Mouse (Mus musculus) heart, embryonic 13.5 days (tissue): ENCODE data around the gene Olfr1373. TPM values are rescaled to one million over a fixed set of nuclear protein-coding genes. Genes with fewer than 3 reads are reported as not detected.
"Not testable (repeated sequence)": the region's sequence is repeated elsewhere in the genome, so short reads cannot be mapped to it uniquely, and the experiment has no call there.

Experiments
- ATAC-seq: fragments of 200-750 bp; cut with Nextera tagmentation; 2 replicates; pipeline ENCODE4 v1.8.0; 2017; ENCODE audit warnings: moderate TSS enrichment; ENCODE audit not compliant: insufficient number of reproducible peaks, low FRiP score, low TSS enrichment; ENCODE audit errors: extremely low read depth
- H3K27ac ChIP-seq: fragments of 300-500 bp; sonication (generic); replicated peaks from 2 replicates; pipeline ENCODE4 v1.5.1; 2015; ENCODE audit warnings: moderate library complexity, mild to moderate bottlenecking, inconsistent platforms
- H3K27me3 ChIP-seq: fragments of 300-500 bp; sonication (generic); replicated peaks from 2 replicates; pipeline ENCODE4 v1.6.1; 2015; ENCODE audit warnings: mild to moderate bottlenecking, inconsistent platforms
- H3K36me3 ChIP-seq: fragments of 300-500 bp; sonication (generic); 2 replicates; pipeline ENCODE4 v1.6.1; 2015; ENCODE audit warnings: mild to moderate bottlenecking, inconsistent platforms
- H3K4me1 ChIP-seq: fragments of 300-500 bp; sonication (generic); 2 replicates; pipeline ENCODE4 v1.6.1; 2015; ENCODE audit warnings: inconsistent platforms
- H3K4me2 ChIP-seq: fragments of 300-500 bp; sonication (generic); 2 replicates; pipeline ENCODE4 v1.6.1; 2015; ENCODE audit warnings: inconsistent platforms, mild to moderate bottlenecking, moderate library complexity
- H3K4me3 ChIP-seq: fragments of 300-500 bp; sonication (generic); 2 replicates; pipeline ENCODE4 v1.5.1; 2015; ENCODE audit warnings: moderate library complexity, mild to moderate bottlenecking, inconsistent platforms
- H3K9ac ChIP-seq: fragments of 300-500 bp; sonication (generic); 2 replicates; pipeline ENCODE4 v1.6.1; 2015; ENCODE audit warnings: inconsistent platforms, mild to moderate bottlenecking, moderate library complexity
- H3K9me3 ChIP-seq: fragments of 300-500 bp; sonication (generic); 2 replicates; pipeline ENCODE4 v1.6.1; 2016; ENCODE audit warnings: inconsistent platforms
- WGBS: fragments of 180-500 bp; shearing (Covaris S2); methylation state at CpG from one replicate; pipeline ENCODE4 v1.1.7; 2015; ENCODE audit warnings: mixed read lengths; 5-methylcytosine and 5-hydroxymethylcytosine counted together
- polyA plus RNA-seq: library from polyadenylated mRNA; unstranded; fragments of >200 nt; fragmentation: Nextera tagmentation; extraction: Ambion mirVana; gene quantifications from 2 replicates; pipeline ENCODE4 v1.2.1, GENCODE M21; 2015

Gene Olfr1373
- polyA plus RNA-seq, 1 experiment from 2014 or later: not detected

DNA sequence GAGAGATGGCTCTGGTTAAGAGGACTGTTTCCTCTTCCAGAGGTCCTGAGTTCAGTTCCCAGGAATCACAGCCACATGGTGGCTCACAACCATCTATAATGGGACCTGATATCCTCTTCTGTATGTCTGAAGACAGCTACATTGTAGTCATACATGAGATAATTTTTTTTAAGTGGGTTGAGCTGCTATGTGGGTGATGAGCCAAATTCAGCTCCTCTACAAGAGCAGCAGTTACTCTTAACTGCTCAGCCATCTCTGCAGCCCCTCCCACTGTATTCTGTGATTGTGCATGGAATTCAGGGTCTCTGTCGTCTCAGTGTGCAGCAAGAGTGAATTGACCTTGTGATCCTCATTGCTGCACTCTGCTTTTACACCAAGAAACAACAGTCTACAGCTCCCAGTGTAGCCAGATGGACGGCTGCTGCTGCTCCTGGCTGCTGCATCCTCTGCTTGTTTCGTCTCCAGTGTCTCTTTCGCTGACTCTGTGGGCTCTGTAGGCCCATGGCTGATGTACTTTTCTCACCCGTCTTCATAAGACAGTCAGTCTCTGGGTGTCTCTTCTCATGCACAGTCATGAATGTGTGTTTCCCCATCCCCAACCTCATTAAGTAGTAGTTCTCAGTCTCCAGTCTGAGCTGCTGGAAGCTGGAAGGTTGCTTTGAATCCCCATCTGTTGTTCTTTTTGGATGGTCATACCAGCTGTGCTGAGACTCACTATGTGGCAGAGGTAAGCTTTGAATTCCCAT is 16.8 kb downstream of the Olfr1373 start:
- H3K9me3 ChIP-seq: no peaks in the 10 kb centered on the region
- ATAC-seq: no peak
- H3K4me1 ChIP-seq: peaks cover 34% of the 10 kb centered on the region
- H3K27ac ChIP-seq: peak overlapping the region; percentile 68; the same call in 1 of the 2 replicates
- H3K27me3 ChIP-seq: no peaks in the 10 kb centered on the region
- 63% methylated on average over 5 of the region's 5 CpGs for WGBS
- no peak overlapping the region for H3K9ac ChIP-seq
- no peak overlapping the region for H3K4me2 ChIP-seq
- peaks cover 40% of the 10 kb centered on the region for H3K36me3 ChIP-seq
- H3K4me3 ChIP-seq: no peak overlapping the region

- no peak overlapping the region for H3K4me2 ChIP-seq
- 71% methylated on average over 5 of the region's 5 CpGs for WGBS
- peaks cover 34% of the 10 kb centered on the region for H3K4me1 ChIP-seq
- H3K27me3 ChIP-seq: no peaks in the 10 kb centered on the region
- no peak overlapping the region for H3K9ac ChIP-seq
- no peak for ATAC-seq
- H3K27ac ChIP-seq: no peak overlapping the region
- H3K9me3 ChIP-seq: no peaks in the 10 kb centered on the region
- H3K4me3 ChIP-seq: no peak overlapping the region
- peaks cover 47% of the 10 kb centered on the region for H3K36me3 ChIP-seq
These were observed 17.6 kb downstream of the Olfr1373 start for GRCm38 (mm10) chr11:52127760-52128159.

DNA sequence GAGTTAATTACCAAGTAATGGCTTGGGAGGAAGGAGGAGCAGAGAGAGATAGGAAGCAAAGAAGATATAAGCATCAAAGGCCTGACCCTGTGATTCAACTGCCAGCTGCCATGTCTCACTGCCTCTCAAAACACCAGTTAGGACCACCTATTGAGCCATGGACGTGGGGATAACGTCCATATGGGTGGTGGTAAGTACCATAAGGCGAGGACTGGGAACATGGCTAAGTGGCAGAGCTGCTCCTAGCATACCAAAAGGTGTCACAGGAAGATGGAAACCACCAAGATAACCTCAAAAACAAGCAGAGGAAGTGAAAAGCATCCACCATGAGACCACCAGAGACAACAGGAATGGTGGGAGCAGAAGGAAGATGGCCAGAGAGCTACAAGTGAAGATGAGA is 18.2 kb downstream of the Olfr1373 start:
- Histone ChIP-seq H3K27me3 (no peaks in the 10 kb centered on the region), H3K9ac (no peak overlapping the region), H3K4me2 (no peak overlapping the region), H3K36me3 (peaks cover 53% of the 10 kb centered on the region), H3K9me3 (no peaks in the 10 kb centered on the region), H3K4me3 (no peak overlapping the region), H3K4me1 (peaks cover 34% of the 10 kb centered on the region), H3K27ac (no peak overlapping the region)
- no peak for ATAC-seq
- 65% methylated on average over 3 of the region's 3 CpGs for WGBS

DNA sequence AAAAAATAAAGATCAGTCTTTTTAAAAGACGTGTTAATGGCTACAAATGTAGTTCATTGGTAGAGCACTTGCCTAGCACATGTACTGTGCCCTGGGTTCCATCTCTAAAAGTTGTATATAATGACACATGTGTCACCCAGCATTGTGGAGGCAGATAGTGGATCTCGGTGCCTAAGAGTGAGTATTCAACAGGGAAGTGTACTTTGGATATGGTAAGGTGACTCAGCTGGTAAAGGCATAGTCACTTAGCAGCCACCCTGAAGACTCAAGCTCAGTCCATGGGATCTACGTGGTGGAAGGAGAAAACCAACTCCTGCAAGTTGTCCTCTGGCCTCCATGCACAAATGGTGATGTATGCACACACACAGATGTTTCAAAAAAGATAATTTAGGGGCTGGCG is 20.9 kb downstream of the Olfr1373 start:
- WGBS: 91% methylated on average over 4 of the region's 4 CpGs
- H3K9me3 ChIP-seq: peaks cover 5% of the 10 kb centered on the region; the same call in 1 of the 2 replicates
- H3K27ac ChIP-seq: no peak overlapping the region
- no peak overlapping the region for H3K4me2 ChIP-seq
- no peaks in the 10 kb centered on the region for H3K27me3 ChIP-seq
- no peak overlapping the region for H3K9ac ChIP-seq
- H3K4me1 ChIP-seq: peaks cover 24% of the 10 kb centered on the region
- H3K4me3 ChIP-seq: no peak overlapping the region
- peaks cover 79% of the 10 kb centered on the region for H3K36me3 ChIP-seq
- no peak for ATAC-seq

DNA sequence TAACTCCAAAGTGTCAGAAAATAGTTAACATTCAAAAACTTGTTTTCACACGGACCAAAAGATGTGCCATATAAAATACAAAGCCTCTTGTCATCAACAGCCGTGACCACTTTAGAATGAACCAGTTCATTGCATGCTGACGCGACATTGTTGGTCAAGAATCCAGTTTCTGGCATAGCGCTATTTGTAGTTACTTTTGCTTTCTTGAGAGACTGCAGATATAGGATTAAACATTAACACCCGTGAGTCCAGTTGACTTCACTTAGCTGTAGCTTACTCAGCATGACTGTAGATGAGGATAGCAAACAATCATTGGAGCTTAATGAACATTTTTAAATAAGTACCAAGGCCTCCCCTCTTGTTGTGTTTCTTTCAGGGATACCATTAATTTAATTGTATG is 23.3 kb downstream of the Olfr1373 start:
- H3K4me1 ChIP-seq: peaks cover 5% of the 10 kb centered on the region; the same call in 1 of the 2 replicates
- H3K9ac ChIP-seq: no peak overlapping the region
- no peak overlapping the region for H3K4me2 ChIP-seq
- no peak for ATAC-seq
- H3K27me3 ChIP-seq: no peaks in the 10 kb centered on the region
- H3K4me3 ChIP-seq: no peak overlapping the region
- no peak overlapping the region for H3K27ac ChIP-seq
- H3K36me3 ChIP-seq: peaks cover 97% of the 10 kb centered on the region
- peaks cover 5% of the 10 kb centered on the region; the same call in 1 of the 2 replicates for H3K9me3 ChIP-seq
- WGBS: 89% methylated on average over 6 of the region's 6 CpGs

GRCm38 (mm10) chr11:52120415-52120814 is 24.9 kb downstream of the Olfr1373 start:
- ATAC-seq, H3K4me1 ChIP-seq, H3K4me2 ChIP-seq, H3K27ac ChIP-seq, H3K4me3 ChIP-seq, H3K9ac ChIP-seq, H3K27me3 ChIP-seq, H3K9me3 ChIP-seq: not testable (repeated sequence)
- peaks cover 99% of the 10 kb centered on the region for H3K36me3 ChIP-seq

GRCm38 (mm10) chr11:52117156-52117555 is 28.2 kb downstream of the Olfr1373 start:
- no peak overlapping the region for H3K4me3 ChIP-seq
- H3K9ac ChIP-seq: no peak overlapping the region
- peaks cover 90% of the 10 kb centered on the region for H3K36me3 ChIP-seq
- H3K4me2 ChIP-seq: no peak overlapping the region
- 93% methylated on average over 7 of the region's 7 CpGs for WGBS
- no peak overlapping the region for H3K27ac ChIP-seq
- no peak for ATAC-seq
- H3K27me3 ChIP-seq: no peaks in the 10 kb centered on the region
- peaks cover 5% of the 10 kb centered on the region; the same call in 1 of the 2 replicates for H3K9me3 ChIP-seq
- H3K4me1 ChIP-seq: no peaks in the 10 kb centered on the region

DNA sequence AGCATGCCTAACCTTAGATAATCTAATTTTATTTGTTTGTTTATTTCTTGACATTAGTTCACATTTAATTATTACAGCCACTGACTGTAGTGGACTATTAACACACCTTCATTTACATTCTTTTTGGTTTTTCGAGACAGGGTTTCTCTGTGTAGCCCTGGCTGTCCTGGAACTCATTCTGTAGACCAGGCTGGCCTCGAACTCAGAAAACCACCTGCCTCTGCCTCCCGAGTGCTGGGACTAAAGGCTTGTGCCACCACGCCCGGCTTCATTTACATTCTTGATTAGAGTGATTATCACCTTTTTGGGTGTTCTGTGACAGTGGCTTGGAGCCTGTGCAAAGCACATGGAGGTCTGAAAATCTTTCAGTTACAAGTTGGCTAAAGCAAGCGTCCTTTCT is 29.2 kb downstream of the Olfr1373 start:
- not testable (repeated sequence) for H3K9ac ChIP-seq, H3K27ac ChIP-seq, ATAC-seq, H3K4me1 ChIP-seq, H3K27me3 ChIP-seq, H3K9me3 ChIP-seq, H3K4me3 ChIP-seq, H3K4me2 ChIP-seq
- peaks cover 80% of the 10 kb centered on the region for H3K36me3 ChIP-seq
- 89% methylated on average over 6 of the region's 6 CpGs for WGBS

- Histone ChIP-seq H3K9ac (no peak overlapping the region), H3K27ac (no peak overlapping the region), H3K4me2 (no peak overlapping the region), H3K27me3 (no peaks in the 10 kb centered on the region), H3K4me3 (no peak overlapping the region), H3K36me3 (peaks cover 75% of the 10 kb centered on the region), H3K4me1 (0 out of 2 replicates have a peak, but pooled peaks cover 4% of the 10 kb centered on the region), H3K9me3 (peaks cover 5% of the 10 kb centered on the region; the same call in 1 of the 2 replicates)
- WGBS: 83% methylated on average over 3 of the region's 3 CpGs
- ATAC-seq: no peak
These were observed 29.8 kb downstream of the Olfr1373 start for GRCm38 (mm10) chr11:52115479-52115878.

DNA sequence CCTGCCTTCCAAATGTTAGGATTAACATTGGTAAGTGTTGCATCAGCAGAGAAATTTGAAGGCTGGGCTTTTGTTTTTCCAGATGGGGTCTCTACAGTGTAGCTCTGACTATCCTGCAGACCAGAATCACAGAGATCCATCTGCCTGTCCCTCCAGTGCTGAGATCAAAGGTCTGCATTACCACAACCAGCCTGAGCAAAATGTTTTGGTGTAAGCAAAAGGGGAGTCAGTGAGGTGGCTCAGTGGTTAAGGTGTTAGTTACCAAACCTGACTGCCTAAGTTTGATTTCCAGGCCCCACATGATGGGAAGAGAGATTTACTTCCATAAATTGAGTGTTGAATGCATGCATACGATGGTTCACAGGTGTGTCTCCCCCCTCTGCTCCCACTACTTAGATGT is 35.9 kb downstream of the Olfr1373 start:
- no peaks in the 10 kb centered on the region for H3K27me3 ChIP-seq
- 88% methylated on average over 1 of the region's 1 CpGs for WGBS
- peaks cover 14% of the 10 kb centered on the region for H3K36me3 ChIP-seq
- peaks cover 29% of the 10 kb centered on the region for H3K4me1 ChIP-seq
- H3K9me3 ChIP-seq: no peaks in the 10 kb centered on the region
- no peak for ATAC-seq
- H3K4me2 ChIP-seq: no peak overlapping the region
- no peak overlapping the region for H3K27ac ChIP-seq
- no peak overlapping the region for H3K4me3 ChIP-seq
- no peak overlapping the region for H3K9ac ChIP-seq

DNA sequence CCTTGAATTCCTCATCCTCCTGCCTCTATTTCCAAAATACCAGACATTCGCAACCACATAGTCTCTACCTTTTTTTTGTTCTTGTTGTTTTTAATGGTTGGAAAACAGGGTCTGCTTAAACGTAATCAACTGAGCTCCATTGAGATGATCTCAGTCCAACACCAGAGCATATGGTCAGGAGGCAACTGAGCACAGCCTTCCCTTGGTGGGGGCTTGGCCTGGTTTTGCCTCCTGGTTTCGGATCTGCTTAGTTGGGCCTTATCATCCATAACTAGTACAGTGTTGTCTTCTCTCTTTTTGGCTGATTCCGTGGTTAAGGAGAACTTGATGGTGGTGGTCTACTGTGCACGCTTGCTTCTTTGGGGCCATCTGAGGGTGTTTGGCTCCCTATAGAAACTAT is 36.5 kb downstream of the Olfr1373 start:
- Histone ChIP-seq H3K27me3 (no peaks in the 10 kb centered on the region), H3K9ac (no peak overlapping the region), H3K4me1 (peaks cover 36% of the 10 kb centered on the region), H3K9me3 (no peaks in the 10 kb centered on the region), H3K36me3 (peaks cover 8% of the 10 kb centered on the region), H3K27ac (no peak overlapping the region), H3K4me3 (no peak overlapping the region), H3K4me2 (no peak overlapping the region)
- WGBS: 80% methylated on average over 5 of the region's 5 CpGs
- no peak for ATAC-seq

DNA sequence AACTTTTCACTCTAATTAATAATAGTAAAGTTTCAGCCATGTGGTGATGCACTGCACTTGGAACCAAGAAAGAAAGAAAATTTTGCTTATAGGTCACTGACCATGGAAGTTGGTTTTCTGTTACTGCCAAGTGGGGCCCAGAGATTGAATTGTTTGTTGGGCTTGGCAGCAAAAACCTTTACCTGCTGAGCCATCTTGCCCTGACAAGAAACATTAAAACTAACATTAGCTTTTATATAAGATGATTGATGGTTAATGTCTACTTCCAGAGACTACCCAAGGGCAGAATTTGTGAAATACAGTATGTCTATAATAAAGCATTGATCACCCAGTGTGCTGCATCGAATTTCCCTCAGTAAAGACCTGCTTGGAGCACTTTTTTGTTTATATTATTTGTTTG is 38.9 kb downstream of the Olfr1373 start:
- Histone ChIP-seq H3K36me3 (no peaks in the 10 kb centered on the region), H3K9me3 (no peaks in the 10 kb centered on the region), H3K9ac (no peak overlapping the region; the same call in 1 of the 2 replicates), H3K27me3 (no peaks in the 10 kb centered on the region), H3K4me2 (no peak overlapping the region), H3K4me1 (peaks cover 59% of the 10 kb centered on the region), H3K27ac (peak overlapping the region; percentile 61; the same call in 1 of the 2 replicates), H3K4me3 (no peak overlapping the region)
- WGBS: 85% methylated on average over 1 of the region's 1 CpGs
- no peak for ATAC-seq
